In genomic region chr4:129188041-129188659, GRCm38 (mm10) we compare ENCODE assay signal across 9 mouse cellular contexts. TPM values are rescaled to one million over a fixed set of nuclear protein-coding genes. Genes with fewer than 3 reads are reported as not detected.
DNase-seq lines count a peak whose midpoint lies in the region; ATAC-seq and TF ChIP-seq lines count a peak whose summit lies in the region.
"Had no signal": no experiment of that assay in that cellular context is flagged by ENCODE, and none has a peak within 500 bp of the region (broad histone marks: within the 10 kb centered on the region; RNA-seq: fewer than 3 reads in every experiment).

No protein-coding gene starts in this region.

- H3K27me3 ChIP-seq in heart, embryonic 12.5 days (replicated peaks) = no peaks in the 10 kb centered on the region
- no peaks in the 10 kb centered on the region for H3K27me3 ChIP-seq in ES-Bruce4 (ENCODE audit: control insufficient read depth, insufficient read depth, low read length, poor library complexity, severe bottlenecking)
- no peaks in the 10 kb centered on the region for H3K27me3 ChIP-seq in forebrain, postnatal 0 days (ENCODE audit: insufficient read depth, low read length)
- H3K27me3 ChIP-seq: Patski had no signal

- no peak for TF ChIP-seq CTCF in ES-Bruce4 (IDR thresholded peaks at IDR 0.05; ENCODE audit: low read depth, low read length)
- TF ChIP-seq CTCF in forebrain, postnatal 0 days (IDR thresholded peaks at IDR 0.05; ENCODE audit: low read depth) = no peak

- H3K36me3 ChIP-seq in heart, embryonic 12.5 days = peaks cover 6% of the 10 kb centered on the region; the same call in 1 of the 2 replicates
- H3K36me3 ChIP-seq in ES-Bruce4 (ENCODE audit: control insufficient read depth, insufficient read depth, low read length, poor library complexity, severe bottlenecking) (no peaks in the 10 kb centered on the region), macrophage (ENCODE audit: inconsistent target) (no peaks in the 10 kb centered on the region)
- 0 out of 2 replicates have a peak, but pooled peaks cover 4% of the 10 kb centered on the region for H3K36me3 ChIP-seq in forebrain, postnatal 0 days (ENCODE audit: insufficient read depth)

- no peak for TF ChIP-seq POLR2A in ES-Bruce4 (IDR thresholded peaks at IDR 0.05; ENCODE audit: insufficient read depth, low read length)

- H3K9ac ChIP-seq in heart, embryonic 12.5 days = peak overlapping the region; percentile 96
- H3K9ac ChIP-seq in ES-Bruce4 (ENCODE audit: low read depth, poor library complexity, severe bottlenecking) = peak overlapping the region; percentile 94
- peak overlapping the region; percentile 81 for H3K9ac ChIP-seq in forebrain, postnatal 0 days

- no peak for ATAC-seq in heart, embryonic 12.5 days (ENCODE audit: insufficient number of reproducible peaks, low FRiP score)
- no peak for ATAC-seq in forebrain, postnatal 0 days
- no peak for ATAC-seq in inflammation-experienced regulatory T-cells, adult 6 months

- H3K79me2 ChIP-seq in macrophage (ENCODE audit: inconsistent target) = peaks cover 73% of the 10 kb centered on the region

- H3K4me1 ChIP-seq in heart, embryonic 12.5 days (replicated peaks) = peaks cover 20% of the 10 kb centered on the region
- H3K4me1 ChIP-seq in ES-Bruce4 (ENCODE audit: control insufficient read depth, insufficient read depth, low read length) = no peaks in the 10 kb centered on the region
- peaks cover 15% of the 10 kb centered on the region for H3K4me1 ChIP-seq in forebrain, postnatal 0 days (ENCODE audit: insufficient read depth)

- peak overlapping the region; percentile 92 for H3K27ac ChIP-seq in heart, embryonic 12.5 days (ENCODE audit: poor library complexity, severe bottlenecking)
- H3K27ac ChIP-seq in ES-Bruce4 (ENCODE audit: insufficient read depth, low read length) (no peak overlapping the region), macrophage (no peak overlapping the region)
- peak overlapping the region; percentile 86; the same call in 1 of the 2 replicates for H3K27ac ChIP-seq in forebrain, postnatal 0 days (ENCODE audit: low read depth, low read length)

- no peaks in the 10 kb centered on the region for H3K9me3 ChIP-seq in heart, embryonic 12.5 days (replicated peaks)
- no peaks in the 10 kb centered on the region for H3K9me3 ChIP-seq in ES-Bruce4 (replicated peaks; ENCODE audit: control insufficient read depth, insufficient read depth, low read length, poor library complexity, severe bottlenecking)
- H3K9me3 ChIP-seq in forebrain, postnatal 0 days (ENCODE audit: low read length) = no peaks in the 10 kb centered on the region

- peak overlapping the region; percentile 75 for H3K4me2 ChIP-seq in heart, embryonic 12.5 days
- peak overlapping the region; percentile 72 for H3K4me2 ChIP-seq in forebrain, postnatal 0 days (ENCODE audit: low read depth)

- DNase-seq in heart, postnatal 25 days (ENCODE audit: low spot score) = no peak
- DNase-seq in forebrain, postnatal 0 days = no peak
- no peak for DNase-seq in ovary, postnatal 10 days (ENCODE audit: low spot score)
- no peak for DNase-seq in thymus, postnatal 0 days (ENCODE audit: low spot score)

- WGBS in heart, embryonic 12.5 days = 40% methylated on average over 5 of the region's 5 CpGs
- 35% methylated on average over 5 of the region's 5 CpGs for WGBS in forebrain, postnatal 0 days
- WGBS in macrophage (ENCODE audit: missing documents) = 46% methylated on average over 5 of the region's 5 CpGs

- intact Hi-C loops in heart, postnatal 25 days (cut with DNase I) = no loop called here

- H3K4me3 ChIP-seq in heart, embryonic 12.5 days = peak overlapping the region; percentile 96
- peak overlapping the region; percentile 96; the same call in 1 of the 2 replicates for H3K4me3 ChIP-seq in ES-Bruce4 (ENCODE audit: low read depth, low read length)
- peak overlapping the region; percentile 91 for H3K4me3 ChIP-seq in forebrain, postnatal 0 days (ENCODE audit: low read depth, low read length)
- peak overlapping the region; percentile 32 for H3K4me3 ChIP-seq in macrophage (ENCODE audit: inconsistent target)

- TF ChIP-seq EP300 in ES-Bruce4 (IDR thresholded peaks at IDR 0.05; ENCODE audit: insufficient read depth, low read depth, low read length) = no peak

RNA-seq across cellular contexts. Expression of gene S100pbp, which starts 1.4 kb away (rescaled TPM):
- polyA plus RNA-seq in heart, embryonic 12.5 days (2016; fragmentation: Nextera tagmentation; extraction: Ambion mirVana) = 21.3 and 22.6 TPM in 2 replicates
- 10 to 100 TPM; 12.9 to 14.1 TPM for total RNA-seq in heart, postnatal 25 days (2021)
- polyA plus RNA-seq in ES-Bruce4 (2011; ENCODE audit: insufficient read depth, insufficient read length, low read depth, missing spikeins) = 80.0 and 83.5 TPM in 2 replicates
- 41.4 and 52.2 TPM in 2 replicates for total RNA-seq in forebrain, postnatal 0 days (2014; rRNA removed)
- polyA plus RNA-seq in forebrain, postnatal 0 days (2015; fragmentation: Nextera tagmentation; extraction: Ambion mirVana) = 11.0 and 15.6 TPM in 2 replicates
- 100 to 1,000 TPM in 2 of 26 experiments, 10 to 100 TPM in 24; 33.5 to 125 (median 67.8) TPM for total RNA-seq in macrophage (2018; cell fraction: chromatin; rRNA removed)
- 10 to 100 TPM in 20 of 26 experiments, 1 to 10 TPM in 6; 6.6 to 15.8 (median 12.7) TPM for total RNA-seq in macrophage (2018; cell fraction: cytosol; rRNA removed)
- total RNA-seq in macrophage (2018; cell fraction: nucleus; rRNA removed) = 10 to 100 TPM; 19.7 to 88.2 (median 42.9) TPM
- polyA plus RNA-seq in macrophage (2018) = 12.7 to 13.9 TPM (median 12.9 TPM) in 3 replicates
- polyA plus RNA-seq in inflammation-experienced regulatory T-cells, adult 6 months (2017; shearing (Covaris generic)) = 10 to 100 TPM; 18.2 to 30.2 (median 23.3) TPM
- 17.0 TPM in 2 replicates for polyA plus RNA-seq in thymus, postnatal 0 days (2015; fragmentation: Nextera tagmentation; extraction: Ambion mirVana)

RNA-seq across cellular contexts. Expression of gene Yars, which starts 1.4 kb away (rescaled TPM):
- 49.3 and 55.8 TPM in 2 replicates for polyA plus RNA-seq in heart, embryonic 12.5 days (2016; fragmentation: Nextera tagmentation; extraction: Ambion mirVana)
- 10 to 100 TPM; 26.9 to 30.0 TPM for total RNA-seq in heart, postnatal 25 days (2021)
- 90.6 and 99.8 TPM in 2 replicates for polyA plus RNA-seq in ES-Bruce4 (2011; ENCODE audit: insufficient read depth, insufficient read length, low read depth, missing spikeins)
- 97.7 and 119 TPM in 2 replicates for total RNA-seq in forebrain, postnatal 0 days (2014; rRNA removed)
- polyA plus RNA-seq in forebrain, postnatal 0 days (2015; fragmentation: Nextera tagmentation; extraction: Ambion mirVana) = 108 and 120 TPM in 2 replicates
- total RNA-seq in macrophage (2018; cell fraction: chromatin; rRNA removed) = 100 to 1,000 TPM in 2 of 26 experiments, 10 to 100 TPM in 24; 16.2 to 100 (median 68.2) TPM
- 10 to 100 TPM; 10.9 to 33.1 (median 21.0) TPM for total RNA-seq in macrophage (2018; cell fraction: cytosol; rRNA removed)
- total RNA-seq in macrophage (2018; cell fraction: nucleus; rRNA removed) = 10 to 100 TPM; 11.8 to 67.1 (median 39.2) TPM
- 13.2 to 26.2 TPM (median 14.8 TPM) in 3 replicates for polyA plus RNA-seq in macrophage (2018)
- 10 to 100 TPM; 32.7 to 36.8 (median 35.7) TPM for polyA plus RNA-seq in inflammation-experienced regulatory T-cells, adult 6 months (2017; shearing (Covaris generic))
- polyA plus RNA-seq in thymus, postnatal 0 days (2015; fragmentation: Nextera tagmentation; extraction: Ambion mirVana) = 49.7 and 50.6 TPM in 2 replicates

RNA-seq across cellular contexts. Expression of gene Fndc5, which starts 51.4 kb away (rescaled TPM):
- 6.9 and 7.8 TPM in 2 replicates for polyA plus RNA-seq in heart, embryonic 12.5 days (2016; fragmentation: Nextera tagmentation; extraction: Ambion mirVana)
- 100 to 1,000 TPM; 325 TPM for total RNA-seq in heart, postnatal 25 days (2021)
- polyA plus RNA-seq in ES-Bruce4 (2011; ENCODE audit: insufficient read depth, insufficient read length, low read depth, missing spikeins) (2.7 and 3.3 TPM in 2 replicates), macrophage (2018) (not detected in 3 replicates)
- 10.3 and 11.6 TPM in 2 replicates for total RNA-seq in forebrain, postnatal 0 days (2014; rRNA removed)
- 5.8 and 8.3 TPM in 2 replicates for polyA plus RNA-seq in forebrain, postnatal 0 days (2015; fragmentation: Nextera tagmentation; extraction: Ambion mirVana)
- total RNA-seq in macrophage (2018; cell fraction: chromatin; rRNA removed) = under 1 TPM in 1 of 26 experiments, not detected in 25; 0.22 TPM
- total RNA-seq in macrophage (2018; cell fraction: cytosol; rRNA removed) = not detected
- 1 to 10 TPM in 1 of 26 experiments, under 1 TPM in 1, not detected in 24; 0.18 to 1.4 TPM for total RNA-seq in macrophage (2018; cell fraction: nucleus; rRNA removed)
- polyA plus RNA-seq in inflammation-experienced regulatory T-cells, adult 6 months (2017; shearing (Covaris generic)) = under 1 TPM; 0.28 to 0.50 (median 0.40) TPM
- 0.47 and 0.60 TPM in 2 replicates for polyA plus RNA-seq in thymus, postnatal 0 days (2015; fragmentation: Nextera tagmentation; extraction: Ambion mirVana)
- polyA plus RNA-seq: Patski had no signal

Comparison
In these comparisons a context has a peak if more than half of its experiments do, and no peak if none do; other contexts are left out.
1. H3K27ac ChIP-seq: peak in heart, embryonic 12.5 days (single experiment) and forebrain, postnatal 0 days (single experiment); none in ES-Bruce4 (single experiment) and macrophage (single experiment).
2. H3K4me3 ChIP-seq: peak in every context shown above with its lines; median percentile 96 in heart, embryonic 12.5 days; 96 in ES-Bruce4; 91 in forebrain, postnatal 0 days; 32 in macrophage.
3. Peak in every context shown above with its lines, with median percentiles within 50 percentile points of each other: H3K9ac ChIP-seq.